Mouse (Mus musculus) liver, embryonic 16.5 days (tissue): ENCODE results near the gene Serpinb9c. TPM values are rescaled to one million over a fixed set of nuclear protein-coding genes. Genes with fewer than 3 reads are reported as not detected.

Source experiments
- polyA plus RNA-seq: library from polyadenylated mRNA; unstranded; fragments of >200 nt; fragmentation: Nextera tagmentation; extraction: Ambion mirVana; gene quantifications from 2 replicates; pipeline ENCODE4 v1.2.1, GENCODE M21; 2015

Serpinb9c gene
- polyA plus RNA-seq, 1 experiment from 2014 or later = not detected

Other genes with a start within 250 kb of the Serpinb9c start
- gene Serpinb6b, start 194.5 kb downstream of the Serpinb9c start, polyA plus RNA-seq = 4.4 and 4.7 TPM in 2 replicates
- 1.9 and 2.0 TPM in 2 replicates for gene Serpinb9, start 156.5 kb downstream of the Serpinb9c start, polyA plus RNA-seq
- gene Serpinb9b, start 132.3 kb downstream of the Serpinb9c start, polyA plus RNA-seq = 0.05 TPM in 1 of 2 replicates, not detected in the other
- gene Serpinb1b, start 81.2 kb downstream of the Serpinb9c start, polyA plus RNA-seq = not detected in 2 replicates
- gene Serpinb9d, start 33.2 kb upstream of the Serpinb9c start, polyA plus RNA-seq = not detected in 2 replicates
- not detected in 2 replicates for gene Serpinb9e, start 89.9 kb upstream of the Serpinb9c start, polyA plus RNA-seq
- not detected in 2 replicates for gene Serpinb9f, start 164.3 kb upstream of the Serpinb9c start, polyA plus RNA-seq
- gene Gm11397, start 236.0 kb upstream of the Serpinb9c start, polyA plus RNA-seq = not detected in 2 replicates